In the genomic region with DNA sequence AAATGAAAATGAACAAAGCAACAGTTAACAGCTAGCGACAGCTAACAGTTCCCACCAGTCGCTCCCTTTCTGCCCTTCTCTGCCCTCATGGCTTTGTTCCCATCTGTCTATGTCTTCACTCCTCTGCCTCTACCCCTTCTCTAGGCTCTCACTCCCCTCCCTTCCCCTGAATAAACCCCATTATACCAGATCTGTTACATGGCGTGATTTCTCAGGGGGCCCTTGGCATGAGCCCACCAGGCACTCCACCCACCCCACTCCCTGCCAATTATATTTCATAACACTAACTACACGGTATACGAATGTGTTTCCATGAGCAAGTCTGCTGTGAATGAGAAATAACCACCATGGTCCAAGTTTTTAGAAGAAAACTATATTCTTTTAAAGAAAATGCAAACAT, we compare ENCODE assay signal across 21 mouse cellular contexts. TPM values are rescaled to one million over a fixed set of nuclear protein-coding genes. Genes with fewer than 3 reads are reported as not detected.
"Had no signal": no experiment of that assay in that cellular context is flagged by ENCODE, and none has a peak within 500 bp of the region (broad histone marks: within the 10 kb centered on the region; RNA-seq: fewer than 3 reads in every experiment).

No protein-coding gene starts in this region.

- H3K27ac ChIP-seq: layer of hippocampus, adult 2 months; liver, embryonic 13.5 days; lung, embryonic 15.5 days; neural tube, embryonic 13.5 days had no signal

- H3K27me3 ChIP-seq: liver, embryonic 13.5 days; lung, embryonic 15.5 days; neural tube, embryonic 13.5 days had no signal

- H3K4me1 ChIP-seq: liver, embryonic 13.5 days; lung, embryonic 15.5 days; neural tube, embryonic 13.5 days had no signal

- ATAC-seq: liver, postnatal 0 days had no signal

- H3K4me2 ChIP-seq: liver, embryonic 13.5 days; lung, embryonic 15.5 days; neural tube, embryonic 13.5 days had no signal

- DNase-seq: kidney, postnatal 10 days; kidney, postnatal 4 days; left cerebral cortex, postnatal 4 days; liver; liver, embryonic 13.5 days; liver, postnatal 0 days; midbrain, embryonic 14.5 days; retina, postnatal 1 day; right cerebral cortex, postnatal 4 days; spleen, adult 18-20 months; thymus, adult 18-20 months; thymus, postnatal 14 days had no signal

- H3K9ac ChIP-seq: liver, embryonic 13.5 days; liver, postnatal 0 days; lung, embryonic 15.5 days; neural tube, embryonic 13.5 days had no signal

- H3K4me3 ChIP-seq: layer of hippocampus, adult 2 months; liver, embryonic 13.5 days; lung, embryonic 15.5 days; neural tube, embryonic 13.5 days had no signal

- H3K9me3 ChIP-seq: liver, embryonic 13.5 days; lung, embryonic 15.5 days; neural tube, embryonic 13.5 days had no signal

RNA-seq across cellular contexts. Expression of a gene that starts 14.0 kb away (rescaled TPM):
- total RNA-seq: layer of hippocampus, adult 2 months; layer of hippocampus, postnatal 14 days; left cerebral cortex, adult 18-20 months; left cerebral cortex, postnatal 10 days; left cerebral cortex, postnatal 4 days; megakaryocyte-erythroid progenitor cell, adult 5-6 weeks had no signal
- polyA plus RNA-seq: kidney, embryonic 14.5 days; liver, embryonic 13.5 days; liver, postnatal 0 days; lung, embryonic 15.5 days; midbrain, embryonic 14.5 days; neural tube, embryonic 13.5 days; stomach, embryonic 14.5 days had no signal

RNA-seq across cellular contexts. Expression of a gene that starts 23.9 kb away (rescaled TPM):
- total RNA-seq: megakaryocyte-erythroid progenitor cell, adult 5-6 weeks had no signal
